Mouse (Mus musculus) left cerebral cortex, postnatal 10 days (tissue): ENCODE data around the gene Gatc. TPM values are rescaled to one million over a fixed set of nuclear protein-coding genes. Genes with fewer than 3 reads are reported as not detected.
"Not testable (repeated sequence)": the region's sequence is repeated elsewhere in the genome, so short reads cannot be mapped to it uniquely, and the experiment has no call there.

Experiments used
- DNase-seq, 2 experiments: peaks; one replicate each; pipeline ENCODE4 v3.0.0; 2021 to 2022; ENCODE audit warnings: low spot score in 2 of 2, mixed read lengths in 1 of 2; ENCODE audit errors: extremely low spot score in 1 of 2
- intact Hi-C: fragments of 180-260 bp; cut with DNase I; formaldehyde crosslinking; loops from one replicate; pipeline ENCODE4 v1.15.1; 2025
- total RNA-seq, 2 experiments: library from RNA; stranded (reverse); gene quantifications; 2 replicates each; pipeline ENCODE4 v1.2.3; 2021

Gatc gene
- total RNA-seq = 10 to 100 TPM; 23.8 to 25.5 TPM

GRCm38 (mm10) chr5:115340577-115341313 lies at the start of gene Gatc, which contains the start of gene Triap1:
TSS of gene Gatc (minus strand) at chr5:115341178.
TSS of gene Triap1 (plus strand) at chr5:115341225.
- intact Hi-C loops = no loop called here
- peak; percentile 84 to 95 for DNase-seq

GRCm38 (mm10) chr5:115378882-115379281 lies 37.9 kb upstream of the Gatc start:
- intact Hi-C loops, DNase-seq: not testable (repeated sequence)

- DNase-seq = no peak
- intact Hi-C loops = no loop called here
These were observed 34.5 kb upstream of the Gatc start for GRCm38 (mm10) chr5:115375436-115375835.

GRCm38 (mm10) chr5:115374204-115374820 lies 33.3 kb upstream of the Gatc start:
- intact Hi-C loops = no loop called here
- no peak for DNase-seq

- peak; percentile 25 to 41 for DNase-seq
- intact Hi-C loops = no loop called here
These were observed 32.6 kb upstream of the Gatc start for GRCm38 (mm10) chr5:115373441-115374203.

- DNase-seq = no peak
- intact Hi-C loops = no loop called here
These were observed 30.8 kb upstream of the Gatc start for GRCm38 (mm10) chr5:115371736-115372135.

- intact Hi-C loops = no loop called here
- no peak for DNase-seq
These were observed 23.8 kb upstream of the Gatc start for GRCm38 (mm10) chr5:115364782-115365181.

- DNase-seq = peak; percentile 41 to 48
- intact Hi-C loops = no loop called here
These were observed 22.1 kb upstream of the Gatc start for GRCm38 (mm10) chr5:115362819-115363714.

GRCm38 (mm10) chr5:115362216-115362615 lies 21.2 kb upstream of the Gatc start:
- no peak for DNase-seq
- intact Hi-C loops = no loop called here

- intact Hi-C loops = loop anchor here (2.0 kb wide), 1 partner anchor 81 kb away; no protein-coding TSS in a partner anchor
- no peak for DNase-seq
These were observed 18.9 kb upstream of the Gatc start for GRCm38 (mm10) chr5:115359851-115360372.

GRCm38 (mm10) chr5:115359438-115359837 lies 18.5 kb upstream of the Gatc start:
- no peak for DNase-seq
- intact Hi-C loops = loop anchor here (2.0 kb wide), 1 partner anchor 81 kb away; no protein-coding TSS in a partner anchor

- intact Hi-C loops = loop anchor here (2.0 kb wide), 1 partner anchor 82 kb away; no protein-coding TSS in a partner anchor
- DNase-seq = peak; percentile 62 to 85
These were observed 17.9 kb upstream of the Gatc start for GRCm38 (mm10) chr5:115358872-115359271.

- intact Hi-C loops = no loop called here
- DNase-seq = no peak
These were observed 14.1 kb upstream of the Gatc start for GRCm38 (mm10) chr5:115355070-115355469.

- intact Hi-C loops = no loop called here
- DNase-seq = no peak
These were observed 10.4 kb upstream of the Gatc start for GRCm38 (mm10) chr5:115351348-115351747.

GRCm38 (mm10) chr5:115349225-115349555 lies 8.2 kb upstream of the Gatc start:
- intact Hi-C loops = loop anchor here (5.0 kb wide), 1 partner anchor 47 kb away; the partner anchor contains the start of gene Dynll1
- no peak for DNase-seq

GRCm38 (mm10) chr5:115348546-115349224 lies 7.7 kb upstream of the Gatc start, which contains the start of gene Cox6a1:
TSS of gene Cox6a1 (minus strand) at chr5:115348981.
- peak; percentile 97 to 98 for DNase-seq
- intact Hi-C loops = loop anchor here (5.0 kb wide), 1 partner anchor 46 kb away; the partner anchor contains the start of gene Dynll1

GRCm38 (mm10) chr5:115347564-115347963 lies 6.6 kb upstream of the Gatc start:
- intact Hi-C loops = loop anchor here (5.0 kb wide), 1 partner anchor 45 kb away; the partner anchor contains the start of gene Dynll1
- DNase-seq = peak; percentile 56 to 84
